Comparison of ENCODE assay signal across 12 mouse cellular contexts in genomic region chr7:51662441-51662840, GRCm38 (mm10). TPM values are rescaled to one million over a fixed set of nuclear protein-coding genes. Genes with fewer than 3 reads are reported as not detected.
DNase-seq lines count a peak whose midpoint lies in the region; ATAC-seq lines count a peak whose summit lies in the region.
"Had no signal": no experiment of that assay in that cellular context is flagged by ENCODE, and none has a peak within 500 bp of the region (broad histone marks: within the 10 kb centered on the region; RNA-seq: fewer than 3 reads in every experiment).

No protein-coding gene starts in this region.

- H3K4me1 ChIP-seq in hindbrain, embryonic 15.5 days (replicated peaks) = no peaks in the 10 kb centered on the region
- H3K4me1 ChIP-seq in hindbrain, embryonic 10.5 days (replicated peaks) = no peaks in the 10 kb centered on the region
- H3K4me1 ChIP-seq in forebrain, embryonic 13.5 days = peaks cover 8% of the 10 kb centered on the region
- H3K4me1 ChIP-seq in midbrain, embryonic 10.5 days = peaks cover 6% of the 10 kb centered on the region
- H3K4me1 ChIP-seq: embryonic facial prominence, embryonic 15.5 days had no signal

- H3K36me3 ChIP-seq in hindbrain, embryonic 15.5 days = peaks cover 3% of the 10 kb centered on the region; the same call in 1 of the 2 replicates
- H3K36me3 ChIP-seq in hindbrain, embryonic 10.5 days = no peaks in the 10 kb centered on the region
- peaks cover 5% of the 10 kb centered on the region; the same call in 1 of the 2 replicates for H3K36me3 ChIP-seq in forebrain, embryonic 13.5 days (ENCODE audit: poor library complexity, severe bottlenecking)
- no peaks in the 10 kb centered on the region for H3K36me3 ChIP-seq in midbrain, embryonic 10.5 days
- H3K36me3 ChIP-seq: embryonic facial prominence, embryonic 15.5 days had no signal

- H3K9ac ChIP-seq in hindbrain, embryonic 15.5 days = no peak overlapping the region
- H3K9ac ChIP-seq in forebrain, embryonic 13.5 days = no peak overlapping the region
- H3K9ac ChIP-seq: embryonic facial prominence, embryonic 15.5 days had no signal

- H3K27me3 ChIP-seq in hindbrain, embryonic 15.5 days = no peaks in the 10 kb centered on the region
- H3K27me3 ChIP-seq in hindbrain, embryonic 10.5 days (ENCODE audit: insufficient read depth, poor library complexity, severe bottlenecking) = no peaks in the 10 kb centered on the region
- H3K27me3 ChIP-seq in forebrain, embryonic 13.5 days = no peaks in the 10 kb centered on the region
- H3K27me3 ChIP-seq in midbrain, embryonic 10.5 days (ENCODE audit: low read depth, poor library complexity, severe bottlenecking) = no peaks in the 10 kb centered on the region
- H3K27me3 ChIP-seq: embryonic facial prominence, embryonic 15.5 days had no signal

- H3K4me3 ChIP-seq in hindbrain, embryonic 15.5 days = no peak overlapping the region
- no peak overlapping the region for H3K4me3 ChIP-seq in hindbrain, embryonic 10.5 days
- no peak overlapping the region for H3K4me3 ChIP-seq in forebrain, embryonic 13.5 days
- H3K4me3 ChIP-seq in midbrain, embryonic 10.5 days = no peak overlapping the region
- H3K4me3 ChIP-seq: embryonic facial prominence, embryonic 15.5 days had no signal

- H3K4me2 ChIP-seq in hindbrain, embryonic 15.5 days = no peak overlapping the region
- H3K4me2 ChIP-seq in forebrain, embryonic 13.5 days = no peak overlapping the region
- H3K4me2 ChIP-seq: embryonic facial prominence, embryonic 15.5 days had no signal

- DNase-seq in hindbrain, embryonic 10.5 days (ENCODE audit: low spot score) = no peak
- DNase-seq in cerebellum, postnatal 25 days = peak; percentile 7 to 9
- peak; percentile 12 for DNase-seq in midbrain, embryonic 10.5 days (ENCODE audit: low spot score)
- DNase-seq in yolk sac, embryonic 10.5 days (ENCODE audit: low spot score) = no peak
- DNase-seq in kidney, postnatal 10 days = no peak
- DNase-seq: gastrocnemius, postnatal 36 days; kidney, adult 8-10 months; lung, postnatal 14 days; spleen, adult 18-20 months had no signal

- H3K27ac ChIP-seq in hindbrain, embryonic 15.5 days (replicated peaks) = no peak overlapping the region; the same call in 1 of the 2 replicates
- H3K27ac ChIP-seq in hindbrain, embryonic 10.5 days = no peak overlapping the region
- H3K27ac ChIP-seq in forebrain, embryonic 13.5 days = peak overlapping the region; percentile 59
- H3K27ac ChIP-seq in midbrain, embryonic 10.5 days (replicated peaks) = no peak overlapping the region
- H3K27ac ChIP-seq: embryonic facial prominence, embryonic 15.5 days had no signal

- no peaks in the 10 kb centered on the region for H3K9me3 ChIP-seq in hindbrain, embryonic 15.5 days
- no peaks in the 10 kb centered on the region for H3K9me3 ChIP-seq in hindbrain, embryonic 10.5 days
- no peaks in the 10 kb centered on the region for H3K9me3 ChIP-seq in forebrain, embryonic 13.5 days (replicated peaks)
- no peaks in the 10 kb centered on the region for H3K9me3 ChIP-seq in midbrain, embryonic 10.5 days (replicated peaks)
- H3K9me3 ChIP-seq: embryonic facial prominence, embryonic 15.5 days had no signal

- 22% methylated on average over 5 of the region's 5 CpGs for WGBS in hindbrain, embryonic 15.5 days
- 37% methylated on average over 5 of the region's 5 CpGs for WGBS in hindbrain, embryonic 10.5 days
- WGBS in forebrain, embryonic 13.5 days = 27% methylated on average over 5 of the region's 5 CpGs
- 38% methylated on average over 5 of the region's 5 CpGs for WGBS in midbrain, embryonic 10.5 days

- ATAC-seq in hindbrain, embryonic 15.5 days (ENCODE audit: low FRiP score, low read depth) = peak; percentile 61; the same call in 1 of the 2 replicates
- ATAC-seq in forebrain, embryonic 13.5 days = peak; percentile 86

RNA-seq across cellular contexts. Expression of gene Slc17a6, which starts 40.6 kb away (rescaled TPM):
- polyA plus RNA-seq in hindbrain, embryonic 15.5 days (2015; fragmentation: Nextera tagmentation; extraction: Ambion mirVana) = 97.5 and 105 TPM in 2 replicates
- polyA plus RNA-seq in hindbrain, embryonic 10.5 days (2016; fragmentation: Nextera tagmentation; extraction: Ambion mirVana) = 6.4 and 16.1 TPM in 2 replicates
- 43.7 and 49.4 TPM in 2 replicates for polyA plus RNA-seq in forebrain, embryonic 13.5 days (2015; fragmentation: Nextera tagmentation; extraction: Ambion mirVana)
- polyA plus RNA-seq in midbrain, embryonic 10.5 days (2016; fragmentation: Nextera tagmentation; extraction: Ambion mirVana) = 6.6 and 15.8 TPM in 2 replicates

Comparison
In these comparisons a context has a peak if more than half of its experiments do, and no peak if none do; other contexts are left out.
1. DNase-seq: peak in cerebellum, postnatal 25 days (2 of 2) and midbrain, embryonic 10.5 days (single experiment); none in hindbrain, embryonic 10.5 days (single experiment), yolk sac, embryonic 10.5 days (single experiment) and kidney, postnatal 10 days (single experiment).